Mouse (Mus musculus) urinary bladder, adult 2 months (tissue): Measurements from ENCODE around the gene Olfr148. TPM values are rescaled to one million over a fixed set of nuclear protein-coding genes. Genes with fewer than 3 reads are reported as not detected.

Experiments used
- DNase-seq: peaks from one replicate; pipeline ENCODE4 v3.0.0; 2022; ENCODE audit warnings: low spot score
- polyA plus RNA-seq: library from polyadenylated mRNA; depleted of rRNA; stranded (reverse); fragments of >200 nt; gene quantifications from 2 replicates; pipeline ENCODE4 v1.2.3, GENCODE M21; 2012; rRNA removed

Olfr148 gene
- polyA plus RNA-seq, result not detected in 2 replicates

DNA sequence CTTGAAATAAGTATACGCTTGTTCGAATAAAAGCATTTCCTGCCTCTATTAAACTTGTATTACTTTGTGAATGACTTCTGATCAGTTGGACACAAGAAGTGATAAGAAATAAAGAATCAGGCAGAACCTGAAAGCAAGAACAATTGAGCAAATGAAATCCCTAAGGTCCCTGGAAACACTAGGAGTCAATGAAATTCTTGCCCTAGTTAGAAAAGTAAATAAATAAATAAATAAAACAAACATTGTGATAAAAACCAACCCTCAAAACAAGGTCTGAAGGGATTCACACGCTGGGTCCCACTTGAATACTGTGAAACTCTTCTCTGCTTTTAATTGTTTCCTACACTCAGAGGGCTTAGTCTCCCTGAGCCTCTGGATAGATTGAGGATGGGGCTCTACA is at the start of gene Olfr148:
Gene Olfr148, plus strand, starts transcription at position 301 of the 400 bp plus-strand sequence.
- no peak for DNase-seq

DNA sequence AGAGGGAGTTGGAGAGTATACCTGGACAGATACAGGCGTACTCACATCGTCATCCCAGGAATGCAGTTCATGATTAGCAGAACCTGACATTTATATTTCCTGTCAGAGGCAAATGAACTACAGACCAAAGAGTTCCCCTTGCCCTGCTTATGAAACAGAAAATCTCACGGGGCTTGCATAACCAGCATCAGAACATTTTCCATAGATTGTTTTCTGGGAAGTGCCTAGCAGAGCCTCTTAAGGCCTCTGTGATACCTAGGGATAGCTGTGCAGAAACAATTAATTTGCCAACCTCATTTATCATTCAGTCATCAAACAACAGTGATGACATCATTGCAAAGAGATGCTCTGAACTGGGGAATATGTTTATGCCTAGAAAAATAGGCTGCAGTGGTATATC is 35.0 kb upstream of the Olfr148 start, which contains the start of gene Olfr959:
Gene Olfr959, minus strand, starts transcription at position 101 of the 400 bp plus-strand sequence.
- no peak for DNase-seq

- DNase-seq, result no peak
These were observed 33.4 kb upstream of the Olfr148 start for GRCm38 (mm10) chr9:39577050-39577449.

GRCm38 (mm10) chr9:39602536-39603332 is 7.7 kb upstream of the Olfr148 start:
- DNase-seq, result no peak

GRCm38 (mm10) chr9:39603333-39603845 is 7.1 kb upstream of the Olfr148 start:
- no peak for DNase-seq

- DNase-seq, result no peak
These were observed 6.4 kb upstream of the Olfr148 start, which contains the start of gene AW551984 for GRCm38 (mm10) chr9:39603999-39604453. AW551984 (minus strand) TSS chr9:39604403.

DNA sequence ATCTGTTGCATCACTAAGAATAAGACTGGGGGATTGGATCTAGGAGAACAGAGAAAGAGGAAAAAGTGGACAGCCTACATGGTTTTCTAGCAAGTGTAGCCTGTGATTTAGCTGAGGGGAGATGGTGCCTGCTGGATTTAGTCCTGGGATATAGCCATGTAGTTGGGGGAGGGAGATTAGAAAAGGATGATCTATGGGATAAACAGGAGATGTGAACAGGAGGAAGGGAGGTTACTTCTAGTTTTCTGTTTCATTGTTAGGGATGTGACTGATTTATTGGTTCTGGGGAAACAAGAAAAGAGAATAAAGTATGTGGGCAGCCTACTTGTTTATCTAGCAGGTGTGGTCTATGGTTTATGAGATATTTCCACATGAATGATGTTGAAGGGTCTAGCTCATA is 2.0 kb upstream of the Olfr148 start:
- DNase-seq, result no peak

- DNase-seq, result no peak
These were observed 1.5 kb downstream of the Olfr148 start for GRCm38 (mm10) chr9:39611953-39612352.

DNA sequence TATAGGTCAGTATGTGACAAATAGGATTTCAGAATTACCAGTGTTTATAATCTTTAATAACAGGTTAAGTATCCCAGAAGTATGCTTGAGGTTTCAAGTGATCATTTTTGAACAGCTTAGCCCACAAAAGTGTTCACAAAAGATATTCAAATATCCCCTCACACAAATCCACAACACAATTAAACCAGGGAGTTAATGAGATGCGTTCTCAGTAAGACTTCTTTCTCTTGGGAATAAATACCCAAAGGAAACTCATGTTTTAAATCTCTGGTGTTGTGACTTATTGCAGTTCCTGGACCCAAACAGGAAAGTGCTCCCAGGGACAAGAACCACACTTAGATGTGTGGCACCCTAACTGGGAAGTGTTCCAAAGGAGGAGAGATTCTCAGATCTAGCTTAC is 10.6 kb downstream of the Olfr148 start, which contains the start of gene Olfr960:
Gene Olfr960, plus strand, starts transcription at position 301 of the 400 bp plus-strand sequence.
- DNase-seq, result no peak

GRCm38 (mm10) chr9:39623783-39624182 is 13.3 kb downstream of the Olfr148 start:
- DNase-seq, result no peak

- DNase-seq, result no peak
These were observed 14.3 kb downstream of the Olfr148 start for GRCm38 (mm10) chr9:39624711-39625110.

GRCm38 (mm10) chr9:39629069-39629468 is 18.6 kb downstream of the Olfr148 start:
- no peak for DNase-seq

- no peak for DNase-seq
These were observed 23.6 kb downstream of the Olfr148 start for GRCm38 (mm10) chr9:39633913-39634594.

- no peak for DNase-seq
These were observed 34.3 kb downstream of the Olfr148 start, which contains the start of gene Olfr961 for GRCm38 (mm10) chr9:39644785-39645184. Olfr961 (plus strand) TSS chr9:39645085.

- DNase-seq, result no peak
These were observed 36.9 kb downstream of the Olfr148 start for GRCm38 (mm10) chr9:39647382-39647781.

- no peak for DNase-seq
These were observed 44.4 kb downstream of the Olfr148 start for GRCm38 (mm10) chr9:39654756-39655396.

Other genes starting within 250 kb of the Olfr148 start
- not detected in 2 replicates for gene Olfr951, start 223.2 kb upstream of the Olfr148 start, polyA plus RNA-seq
- gene Olfr952, start 183.5 kb upstream of the Olfr148 start, polyA plus RNA-seq, result not detected in 2 replicates
- gene Olfr954, start 154.0 kb upstream of the Olfr148 start, polyA plus RNA-seq, result not detected in 2 replicates
- not detected in 2 replicates for gene Olfr955, start 138.7 kb upstream of the Olfr148 start, polyA plus RNA-seq
- not detected in 2 replicates for gene Olfr44, start 116.7 kb upstream of the Olfr148 start, polyA plus RNA-seq
- gene Olfr957, start 94.8 kb upstream of the Olfr148 start, polyA plus RNA-seq, result not detected in 2 replicates
- gene Olfr958, start 56.6 kb upstream of the Olfr148 start, polyA plus RNA-seq, result not detected in 2 replicates
- gene Olfr959, start 35.1 kb upstream of the Olfr148 start, polyA plus RNA-seq, result not detected in 2 replicates
- gene AW551984, start 6.3 kb upstream of the Olfr148 start, polyA plus RNA-seq, result 14.8 and 16.8 TPM in 2 replicates
- not detected in 2 replicates for gene Olfr960, start 10.7 kb downstream of the Olfr148 start, polyA plus RNA-seq
- not detected in 2 replicates for gene Olfr961, start 34.4 kb downstream of the Olfr148 start, polyA plus RNA-seq
- not detected in 2 replicates for gene Olfr963, start 56.5 kb downstream of the Olfr148 start, polyA plus RNA-seq
- gene Olfr149, start 96.5 kb downstream of the Olfr148 start, polyA plus RNA-seq, result not detected in 2 replicates
- gene Olfr965, start 100.7 kb downstream of the Olfr148 start, polyA plus RNA-seq, result not detected in 2 replicates
- gene Olfr150, start 120.3 kb downstream of the Olfr148 start, polyA plus RNA-seq, result not detected in 2 replicates
- not detected in 2 replicates for gene Olfr967, start 135.6 kb downstream of the Olfr148 start, polyA plus RNA-seq
- gene Olfr968, start 172.6 kb downstream of the Olfr148 start, polyA plus RNA-seq, result not detected in 2 replicates
- gene Olfr969, start 180.3 kb downstream of the Olfr148 start, polyA plus RNA-seq, result not detected in 2 replicates
- not detected in 2 replicates for gene Olfr970, start 198.2 kb downstream of the Olfr148 start, polyA plus RNA-seq
- not detected in 2 replicates for gene Olfr971, start 226.2 kb downstream of the Olfr148 start, polyA plus RNA-seq